Mouse (Mus musculus) MEL (cell line): ENCODE results near the gene Mmachc. TPM values are rescaled to one million over a fixed set of nuclear protein-coding genes. Genes with fewer than 3 reads are reported as not detected.

Source experiments
- DNase-seq: peaks from one replicate; pipeline ENCODE4 v3.0.0; 2011; ENCODE audit warnings: low read depth, low spot score
- H3K27ac ChIP-seq: 2 replicates; pipeline ENCODE4 v1.5.1; 2012; ENCODE audit warnings: low read depth, mild to moderate bottlenecking, control low read depth, low read length, moderate library complexity; ENCODE audit not compliant: control insufficient read depth
- H3K27me3 ChIP-seq, 2 experiments: fragments of 150-350 bp in 1 of 2; sonication (generic) in 1 of 2; 2 replicates each; pipeline ENCODE4 v1.6.1; 2012; ENCODE audit warnings: low read length in 2 of 2, mild to moderate bottlenecking in 2 of 2, improper control_type of control experiment in 1 of 2, moderate library complexity in 1 of 2; ENCODE audit not compliant: insufficient read depth in 2 of 2, control insufficient read depth in 1 of 2
- H3K36me3 ChIP-seq, 2 experiments: 2 replicates each; pipeline ENCODE4 v1.6.1; 2012 to 2014; ENCODE audit warnings: low read length in 2 of 2, improper control_type of control experiment in 1 of 2, inconsistent platforms in 1 of 2, mild to moderate bottlenecking in 1 of 2; ENCODE audit not compliant: insufficient read depth in 2 of 2, control insufficient read depth in 1 of 2
- H3K4me1 ChIP-seq, 2 experiments: fragments of 150-350 bp in 1 of 2; sonication (generic) in 1 of 2; 2 replicates each; pipeline ENCODE4 v1.6.1; 2012; ENCODE audit warnings: low read length in 2 of 2, improper control_type of control experiment in 1 of 2, mild to moderate bottlenecking in 1 of 2; ENCODE audit not compliant: insufficient read depth in 2 of 2, control insufficient read depth in 1 of 2
- H3K4me3 ChIP-seq, 2 experiments: fragments of 150-350 bp in 1 of 2; sonication (generic) in 1 of 2; 2 replicates each; pipeline ENCODE4 v1.5.1; 2012; ENCODE audit warnings: low read depth in 2 of 2, low read length in 2 of 2, mild to moderate bottlenecking in 2 of 2, moderate library complexity in 2 of 2, control low read depth in 1 of 2, improper control_type of control experiment in 1 of 2; ENCODE audit not compliant: control insufficient read depth in 1 of 2, insufficient read depth in 1 of 2
- H3K79me2 ChIP-seq: 2 replicates; pipeline ENCODE4 v1.6.1; 2012; ENCODE audit warnings: mild to moderate bottlenecking, low read length, moderate library complexity; ENCODE audit not compliant: control insufficient read depth, poor library complexity, insufficient read depth
- H3K9ac ChIP-seq: 2 replicates; pipeline ENCODE4 v1.6.1; 2012; ENCODE audit warnings: low read depth, mild to moderate bottlenecking, control low read depth, low read length, moderate library complexity; ENCODE audit not compliant: control insufficient read depth, poor library complexity, severe bottlenecking
- H3K9me3 ChIP-seq: fragments of 150-350 bp; sonication (generic); replicated peaks from 2 replicates; pipeline ENCODE4 v1.6.1; 2012; ENCODE audit warnings: mild to moderate bottlenecking, low read length, improper control_type of control experiment, moderate library complexity; ENCODE audit not compliant: insufficient read depth
- BHLHE40 ChIP-seq: IDR thresholded peaks from 2 replicates; pipeline ENCODE4 v1.6.1; 2012; ENCODE audit warnings: low read depth, mild to moderate bottlenecking, inconsistent platforms, low read length, improper control_type of control experiment, borderline replicate concordance
- CHD1 ChIP-seq: IDR thresholded peaks from 2 replicates; pipeline ENCODE4 v1.6.1; 2012; ENCODE audit warnings: low read depth, mild to moderate bottlenecking, inconsistent platforms, low read length, improper control_type of control experiment
- GABPA ChIP-seq: IDR thresholded peaks from 2 replicates; pipeline ENCODE4 v1.6.1; 2012; ENCODE audit warnings: low read depth, mild to moderate bottlenecking, inconsistent platforms, low read length, improper control_type of control experiment, moderate library complexity
- KAT2A ChIP-seq: conservative IDR thresholded peaks from 2 replicates; pipeline ENCODE4 v1.6.1; 2012; ENCODE audit warnings: low read depth, low read length, improper control_type of control experiment, inconsistent platforms
- MAFK ChIP-seq: IDR thresholded peaks from 2 replicates; pipeline ENCODE4 v1.6.1; 2011; ENCODE audit warnings: low read depth, mild to moderate bottlenecking, low read length, improper control_type of control experiment, borderline replicate concordance
- MAX ChIP-seq: IDR thresholded peaks from 2 replicates; pipeline ENCODE4 v1.6.1; 2011; ENCODE audit warnings: low read length, improper control_type of control experiment
- MXI1 ChIP-seq: IDR thresholded peaks from 2 replicates; pipeline ENCODE4 v1.6.1; 2011; ENCODE audit warnings: mild to moderate bottlenecking, low read depth, low read length, improper control_type of control experiment
- MYB ChIP-seq: IDR thresholded peaks from 2 replicates; pipeline ENCODE4 v1.6.1; 2011; ENCODE audit warnings: mild to moderate bottlenecking, low read depth, low read length, improper control_type of control experiment
- NRF1 ChIP-seq: IDR thresholded peaks from 2 replicates; pipeline ENCODE4 v1.6.1; 2014; ENCODE audit warnings: low read depth, mild to moderate bottlenecking, inconsistent platforms, low read length, improper control_type of control experiment, moderate library complexity; ENCODE audit not compliant: poor library complexity, insufficient read depth, severe bottlenecking
- POLR2AphosphoS5 ChIP-seq: IDR thresholded peaks from 2 replicates; pipeline ENCODE4 v1.6.1; 2012; ENCODE audit warnings: low read depth, borderline replicate concordance, mild to moderate bottlenecking, inconsistent platforms, low read length, moderate library complexity, mixed read lengths
- RAD21 ChIP-seq: IDR thresholded peaks from 2 replicates; pipeline ENCODE4 v1.6.1; 2011; ENCODE audit warnings: mild to moderate bottlenecking, low read depth, low read length, improper control_type of control experiment
- TBP ChIP-seq: IDR thresholded peaks from 2 replicates; pipeline ENCODE4 v1.8.0; 2011; ENCODE audit warnings: low read depth, low read length, improper control_type of control experiment
- TCF12 ChIP-seq: IDR thresholded peaks from 2 replicates; pipeline ENCODE4 v1.6.1; 2014; ENCODE audit warnings: low read depth, mild to moderate bottlenecking, inconsistent platforms, low read length, improper control_type of control experiment, moderate library complexity
- UBTF ChIP-seq: IDR thresholded peaks from 2 replicates; pipeline ENCODE4 v1.6.1; 2012; ENCODE audit warnings: low read depth, mild to moderate bottlenecking, inconsistent platforms, low read length, improper control_type of control experiment, moderate library complexity, borderline replicate concordance; ENCODE audit not compliant: insufficient read depth
- USF2 ChIP-seq, 2 experiments: IDR thresholded peaks; 2 replicates each; pipeline ENCODE4 v1.6.1; 2011 to 2012; ENCODE audit warnings: improper control_type of control experiment in 2 of 2, low read length in 2 of 2, borderline replicate concordance in 1 of 2, inconsistent platforms in 1 of 2, low read depth in 1 of 2, mild to moderate bottlenecking in 1 of 2; ENCODE audit not compliant: insufficient read depth in 1 of 2
- polyA plus RNA-seq, 2 experiments: library from polyadenylated mRNA; stranded (reverse) in 1 of 2; unstranded in 1 of 2; fragments of >175 nt in 1 of 2; fragments of >200 nt in 1 of 2; gene quantifications; 2 replicates each; pipeline versions ENCODE4 v1.2.1 to v1.2.4; 2012; ENCODE audit warnings: low replicate concordance in 2 of 2, low read depth in 1 of 2; ENCODE audit not compliant: insufficient read length in 2 of 2, insufficient read depth in 1 of 2, missing spikeins in 1 of 2
- total RNA-seq: library from RNA; depleted of rRNA; stranded (reverse); fragments of 300-350 nt; gene quantifications from 2 replicates; pipeline ENCODE4 v1.2.3, GENCODE M21; 2012

The Mmachc gene
- total and polyA plus RNA-seq, 3 experiments: 15.1 to 22.8 TPM; not detected in 1

DNA sequence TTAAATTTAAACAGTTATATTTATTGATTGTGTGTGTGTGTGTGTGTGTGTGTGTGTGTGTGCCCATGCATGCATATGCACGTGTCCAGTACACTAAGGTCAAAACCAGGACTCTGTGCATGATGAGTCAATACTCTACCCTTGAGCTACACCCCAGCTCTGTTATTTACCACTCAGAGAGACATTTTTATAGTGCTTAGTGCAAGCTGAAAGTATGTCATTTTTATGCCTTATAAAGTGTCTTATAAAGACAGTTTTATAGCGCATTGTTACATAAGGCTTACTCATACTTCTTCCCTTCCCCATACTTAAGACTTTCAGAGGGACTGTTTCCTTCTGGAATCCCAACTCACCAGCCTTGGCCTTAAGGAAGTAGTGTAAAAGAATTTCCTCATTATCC, 41.5 kb upstream of the Mmachc start:
- Histone ChIP-seq H3K9me3 (no peaks in the 10 kb centered on the region), H3K4me3 (no peak overlapping the region), H3K36me3 (no peaks in the 10 kb centered on the region), H3K4me1 (no peaks in the 10 kb centered on the region), H3K79me2 (no peaks in the 10 kb centered on the region), H3K27me3 (no peaks in the 10 kb centered on the region), H3K9ac (no peak overlapping the region), H3K27ac (no peak overlapping the region)
- no peak for DNase-seq
- TF ChIP-seq NRF1: no peak
- TF ChIP-seq UBTF: no peak
- TF ChIP-seq CHD1: no peak
- no peak for TF ChIP-seq MYB
- TF ChIP-seq TCF12: no peak
- TF ChIP-seq MXI1: no peak
- TF ChIP-seq POLR2AphosphoS5: no peak
- TF ChIP-seq USF2 (IDR thresholded peaks at IDR 0.05; ENCODE audit: borderline replicate concordance in 1 of 2, insufficient read depth in 1 of 2, low read depth in 1 of 2, low read length in 2 of 2): no peak

DNA sequence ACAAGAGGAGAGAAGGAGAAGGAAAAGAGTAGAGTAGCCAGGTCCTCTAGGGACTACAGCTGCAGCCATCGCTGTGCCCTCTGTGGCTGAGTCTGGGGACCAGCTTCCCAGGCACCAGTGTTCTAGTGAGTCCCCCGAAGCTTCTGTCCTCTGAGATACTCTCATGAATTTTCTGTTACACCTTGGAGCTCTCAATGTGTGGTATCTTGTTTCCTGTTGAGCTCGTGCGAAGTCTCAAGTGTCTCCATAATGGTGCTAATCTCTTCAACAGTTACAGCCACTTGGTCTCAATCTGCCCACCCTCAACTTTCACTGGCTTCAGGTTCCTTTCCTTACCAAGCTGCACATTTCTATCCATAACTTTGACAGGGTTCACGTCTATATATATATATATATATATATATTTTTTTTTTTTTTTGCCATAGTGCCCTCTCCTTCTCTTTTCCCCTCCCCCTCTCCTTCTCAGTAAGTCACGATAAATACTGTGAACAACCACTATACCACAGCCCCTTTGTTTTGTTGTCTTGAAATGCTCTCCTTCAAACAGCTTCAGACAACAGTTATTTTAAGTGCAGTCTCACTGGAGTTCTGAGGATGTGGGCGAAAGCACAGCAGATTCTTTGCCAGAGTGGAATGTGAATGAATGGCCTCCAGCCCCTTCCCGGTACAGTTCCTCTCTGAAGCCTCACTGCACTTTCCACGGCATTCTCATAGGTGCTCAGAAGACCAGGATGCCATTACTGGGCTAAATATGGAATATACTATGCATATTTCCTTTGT, 31.0 kb upstream of the Mmachc start:
- no peak overlapping the region for H3K9ac ChIP-seq
- no peaks in the 10 kb centered on the region for H3K27me3 ChIP-seq
- no peaks in the 10 kb centered on the region for H3K36me3 ChIP-seq
- H3K4me3 ChIP-seq: no peak overlapping the region
- no peaks in the 10 kb centered on the region for H3K4me1 ChIP-seq
- TF ChIP-seq GABPA: no peak
- TF ChIP-seq, all 39 proteins: peak for 0
- H3K27ac ChIP-seq: no peak overlapping the region
- DNase-seq: no peak
- H3K9me3 ChIP-seq: no peaks in the 10 kb centered on the region
- H3K79me2 ChIP-seq: no peaks in the 10 kb centered on the region

DNA sequence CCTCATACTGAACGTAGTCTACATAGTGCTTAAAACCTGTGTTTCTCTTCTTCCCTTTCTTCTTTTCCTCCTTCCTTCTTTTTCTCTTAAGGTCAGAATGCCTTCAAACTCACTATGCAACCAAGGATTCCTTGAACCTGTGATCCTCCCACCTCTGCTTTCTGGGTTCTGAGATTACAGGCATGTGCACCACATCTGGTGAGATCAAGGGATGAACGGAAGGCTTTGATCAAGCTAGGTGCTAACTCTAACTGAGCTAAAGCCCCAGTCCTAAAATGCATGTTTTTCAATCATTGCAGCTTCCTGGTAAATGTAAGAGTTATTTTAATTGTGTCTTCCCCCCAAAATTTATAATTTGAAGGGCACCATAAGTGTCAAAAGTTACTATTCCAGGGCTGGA, 26.8 kb upstream of the Mmachc start:
- no peak overlapping the region for H3K27ac ChIP-seq
- TF ChIP-seq BHLHE40: no peak
- no peak for TF ChIP-seq USF2 (IDR thresholded peaks at IDR 0.05; ENCODE audit: borderline replicate concordance in 1 of 2, insufficient read depth in 1 of 2, low read depth in 1 of 2, low read length in 2 of 2)
- TF ChIP-seq MAFK: no peak
- TF ChIP-seq KAT2A: no peak
- TF ChIP-seq MYB: no peak
- TF ChIP-seq MAX: no peak
- no peak for TF ChIP-seq RAD21
- no peak for TF ChIP-seq TBP
- no peak for TF ChIP-seq UBTF

More for the DNA sequence above, 26.8 kb upstream of the Mmachc start:
- Histone ChIP-seq H3K4me3 (no peak overlapping the region), H3K9ac (no peak overlapping the region), H3K27me3 (no peaks in the 10 kb centered on the region), H3K79me2 (no peaks in the 10 kb centered on the region), H3K36me3 (no peaks in the 10 kb centered on the region), H3K9me3 (no peaks in the 10 kb centered on the region), H3K4me1 (no peaks in the 10 kb centered on the region)
- no peak for DNase-seq
